Mouse (Mus musculus) liver, postnatal 0 days (tissue): ENCODE results near the gene Traf5. TPM values are rescaled to one million over a fixed set of nuclear protein-coding genes. Genes with fewer than 3 reads are reported as not detected.
A peak's percentile ranks its signal among the peaks of the same experiment; 100 is the strongest.

Experiments
- ATAC-seq: fragments of 200-750 bp; cut with Nextera tagmentation; 2 replicates; pipeline ENCODE4 v1.8.0; 2017; ENCODE audit warnings: mild to moderate bottlenecking, moderate library complexity
- DNase-seq: peaks from one replicate; pipeline ENCODE4 v3.0.0-alpha.2; 2016
- H3K27ac ChIP-seq: fragments of 300-500 bp; sonication (generic); 2 replicates; pipeline ENCODE4 v1.5.1; 2014; ENCODE audit warnings: antibody characterized with exemption, moderate library complexity, mild to moderate bottlenecking, low read depth
- H3K27me3 ChIP-seq: fragments of 300-500 bp; sonication (generic); 2 replicates; pipeline ENCODE4 v1.6.1; 2014; ENCODE audit warnings: low read length, control low read depth, mixed read lengths; ENCODE audit not compliant: insufficient read depth
- H3K36me3 ChIP-seq: fragments of 300-500 bp; sonication (generic); replicated peaks from 2 replicates; pipeline ENCODE4 v1.6.1; 2014; ENCODE audit warnings: mild to moderate bottlenecking, control low read depth, low read length, moderate library complexity, mixed read lengths; ENCODE audit not compliant: insufficient read depth
- H3K4me1 ChIP-seq: fragments of 300-500 bp; sonication (generic); 2 replicates; pipeline ENCODE4 v1.6.1; 2014; ENCODE audit warnings: antibody characterized with exemption, mild to moderate bottlenecking, control low read depth; ENCODE audit not compliant: insufficient read depth
- H3K4me2 ChIP-seq: fragments of 300-500 bp; sonication (generic); 2 replicates; pipeline ENCODE4 v1.6.1; 2014; ENCODE audit warnings: low read depth, mild to moderate bottlenecking, low read length, moderate library complexity, mixed read lengths
- H3K4me3 ChIP-seq: fragments of 300-500 bp; sonication (generic); 2 replicates; pipeline ENCODE4 v1.5.1; 2014; ENCODE audit warnings: low read depth, low read length
- H3K9ac ChIP-seq: fragments of 300-500 bp; sonication (generic); replicated peaks from 2 replicates; pipeline ENCODE4 v1.6.1; 2014; ENCODE audit warnings: mild to moderate bottlenecking, moderate library complexity
- H3K9me3 ChIP-seq: fragments of 300-500 bp; sonication (generic); 2 replicates; pipeline ENCODE4 v1.6.1; 2016; ENCODE audit warnings: mild to moderate bottlenecking, control low read depth, low read length, mixed read lengths
- CTCF ChIP-seq: sonication (generic); IDR thresholded peaks from 2 replicates; pipeline ENCODE4 v1.5.1; 2016; ENCODE audit warnings: antibody characterized with exemption, low read depth
- EP300 ChIP-seq: IDR thresholded peaks from 2 replicates; pipeline ENCODE4 v1.6.1; 2016; ENCODE audit warnings: antibody characterized with exemption, low read depth, mild to moderate bottlenecking
- WGBS: fragments of 180-500 bp; shearing (Covaris S2); extraction: QIAGEN DNeasy Blood & Tissue Kit; methylation state at CpG from one replicate; pipeline ENCODE4 v1.1.7; 2014; ENCODE audit not compliant: insufficient replicate concordance; 5-methylcytosine and 5-hydroxymethylcytosine counted together
- polyA plus RNA-seq: library from polyadenylated mRNA; unstranded; fragments of >200 nt; fragmentation: Nextera tagmentation; extraction: Ambion mirVana; gene quantifications from 2 replicates; pipeline ENCODE4 v1.2.1, GENCODE M21; 2015

Gene Traf5
- polyA plus RNA-seq, 1 experiment from 2014 or later: 4.2 TPM

GRCm38 (mm10) chr1:191999022-191999421, 93.3 kb downstream of the Traf5 start:
- TF ChIP-seq CTCF: no peak
- TF ChIP-seq EP300: no peak
- DNase-seq: no peak
- H3K4me1 ChIP-seq: no peaks in the 10 kb centered on the region
- H3K36me3 ChIP-seq: peaks cover 13% of the 10 kb centered on the region
- ATAC-seq: no peak
- H3K4me2 ChIP-seq: no peak overlapping the region
- H3K27ac ChIP-seq: no peak overlapping the region
- no peak overlapping the region for H3K9ac ChIP-seq
- no peaks in the 10 kb centered on the region for H3K27me3 ChIP-seq
- no peaks in the 10 kb centered on the region for H3K9me3 ChIP-seq
- no peak overlapping the region for H3K4me3 ChIP-seq

- WGBS: 85% methylated on average over 8 of the region's 8 CpGs
- DNase-seq (no peak), ATAC-seq (no peak)
- H3K4me3 ChIP-seq: no peak overlapping the region
- no peak overlapping the region for H3K27ac ChIP-seq
- H3K4me1 ChIP-seq: no peaks in the 10 kb centered on the region
- TF ChIP-seq CTCF (no peak), EP300 (no peak)
- H3K9me3 ChIP-seq: no peaks in the 10 kb centered on the region
- no peaks in the 10 kb centered on the region for H3K27me3 ChIP-seq
- no peak overlapping the region for H3K9ac ChIP-seq
- H3K36me3 ChIP-seq: peaks cover 13% of the 10 kb centered on the region
- H3K4me2 ChIP-seq: no peak overlapping the region
Measured at GRCm38 (mm10) chr1:191996621-191997185, 95.7 kb downstream of the Traf5 start.

GRCm38 (mm10) chr1:191995916-191996315, 96.4 kb downstream of the Traf5 start:
- no peak for DNase-seq
- Histone ChIP-seq H3K27ac (no peak overlapping the region), H3K9me3 (no peaks in the 10 kb centered on the region), H3K4me3 (no peak overlapping the region), H3K9ac (no peak overlapping the region), H3K27me3 (no peaks in the 10 kb centered on the region), H3K4me2 (no peak overlapping the region), H3K4me1 (no peaks in the 10 kb centered on the region), H3K36me3 (peaks cover 13% of the 10 kb centered on the region)
- no peak for ATAC-seq
- TF ChIP-seq EP300 (no peak), CTCF (no peak)
- WGBS: 82% methylated on average over 7 of the region's 7 CpGs

GRCm38 (mm10) chr1:191995488-191995887, 96.9 kb downstream of the Traf5 start:
- Histone ChIP-seq H3K4me2 (no peak overlapping the region), H3K27me3 (no peaks in the 10 kb centered on the region), H3K4me1 (no peaks in the 10 kb centered on the region), H3K9ac (no peak overlapping the region), H3K36me3 (peaks cover 9% of the 10 kb centered on the region), H3K9me3 (no peaks in the 10 kb centered on the region), H3K27ac (no peak overlapping the region), H3K4me3 (no peak overlapping the region)
- TF ChIP-seq EP300 (no peak), CTCF (peak; percentile 80)
- ATAC-seq (no peak), DNase-seq (peak; percentile 82)
- WGBS: 61% methylated on average over 4 of the region's 4 CpGs

- DNase-seq (no peak), ATAC-seq (peak; percentile 82)
- Histone ChIP-seq H3K9me3 (no peaks in the 10 kb centered on the region), H3K4me1 (0 out of 2 replicates have a peak, but pooled peaks cover 2% of the 10 kb centered on the region), H3K36me3 (peaks cover 5% of the 10 kb centered on the region), H3K4me3 (no peak overlapping the region), H3K4me2 (no peak overlapping the region), H3K9ac (no peak overlapping the region), H3K27ac (no peak overlapping the region), H3K27me3 (no peaks in the 10 kb centered on the region)
- TF ChIP-seq CTCF (no peak), EP300 (peak; percentile 51; the same call in 1 of the 2 replicates)
- WGBS: 74% methylated on average over 5 of the region's 5 CpGs
Measured at GRCm38 (mm10) chr1:191994476-191994875, 97.9 kb downstream of the Traf5 start.

GRCm38 (mm10) chr1:191992040-191992780, 100.1 kb downstream of the Traf5 start:
- H3K9ac ChIP-seq: no peak overlapping the region
- no peak overlapping the region for H3K27ac ChIP-seq
- H3K4me1 ChIP-seq: 0 out of 2 replicates have a peak, but pooled peaks cover 8% of the 10 kb centered on the region
- H3K4me3 ChIP-seq: no peak overlapping the region
- TF ChIP-seq CTCF: no peak
- TF ChIP-seq EP300: no peak
- no peak overlapping the region for H3K4me2 ChIP-seq
- no peak for DNase-seq
- no peak for ATAC-seq
- H3K36me3 ChIP-seq: peaks cover under 1% of the 10 kb centered on the region; the same call in 1 of the 2 replicates
- WGBS: 72% methylated on average over 7 of the region's 7 CpGs
- H3K27me3 ChIP-seq: no peaks in the 10 kb centered on the region
- H3K9me3 ChIP-seq: no peaks in the 10 kb centered on the region
